Mouse (Mus musculus) testis, adult 2 months (tissue): ENCODE measurements around the gene Erp44. TPM values are rescaled to one million over a fixed set of nuclear protein-coding genes. Genes with fewer than 3 reads are reported as not detected.

Source experiments
- H3K27ac ChIP-seq: fragments of 200-500 bp; 2 replicates; pipeline ENCODE4 v1.5.1; 2012; ENCODE audit warnings: low read depth, low read length; ENCODE audit not compliant: control insufficient read depth, insufficient read depth
- H3K27me3 ChIP-seq: fragments of 200-500 bp; 2 replicates; pipeline ENCODE4 v1.6.1; 2012; ENCODE audit warnings: mild to moderate bottlenecking, low read length, moderate library complexity; ENCODE audit not compliant: control insufficient read depth, insufficient read depth
- H3K36me3 ChIP-seq: fragments of 200-500 bp; 2 replicates; pipeline ENCODE4 v1.6.1; 2012; ENCODE audit warnings: mild to moderate bottlenecking, low read length; ENCODE audit not compliant: control insufficient read depth, insufficient read depth
- H3K4me1 ChIP-seq: fragments of 200-500 bp; 2 replicates; pipeline ENCODE4 v1.6.1; 2012; ENCODE audit warnings: low read length; ENCODE audit not compliant: control insufficient read depth, insufficient read depth
- H3K4me3 ChIP-seq: fragments of 200-500 bp; 2 replicates; pipeline ENCODE4 v1.5.1; 2012; ENCODE audit warnings: low read depth, mild to moderate bottlenecking, low read length, moderate library complexity, mixed read lengths; ENCODE audit not compliant: control insufficient read depth
- CTCF ChIP-seq: fragments of 200-500 bp; IDR thresholded peaks from 2 replicates; pipeline ENCODE4 v1.5.1; 2012; ENCODE audit warnings: low read depth, mild to moderate bottlenecking, inconsistent platforms, low read length, moderate library complexity; ENCODE audit not compliant: control insufficient read depth, insufficient read depth, insufficient replicate concordance
- POLR2A ChIP-seq: fragments of 200-500 bp; IDR thresholded peaks from 2 replicates; pipeline ENCODE4 v1.6.1; 2012; ENCODE audit warnings: low read depth, mild to moderate bottlenecking, inconsistent platforms, low read length, moderate library complexity; ENCODE audit not compliant: control insufficient read depth
- polyA plus RNA-seq: library from polyadenylated mRNA; depleted of rRNA; stranded (reverse); fragments of >200 nt; gene quantifications from 2 replicates; pipeline ENCODE4 v1.2.3, GENCODE M21; 2012

Erp44 gene
- polyA plus RNA-seq, 1 experiment = 14.8 TPM

GRCm38 (mm10) chr4:48270532-48270931, 8.8 kb downstream of the Erp44 start:
- H3K4me1 ChIP-seq = no peaks in the 10 kb centered on the region
- TF ChIP-seq CTCF = no peak
- no peak for TF ChIP-seq POLR2A
- H3K4me3 ChIP-seq = no peak overlapping the region
- no peak overlapping the region for H3K27ac ChIP-seq
- H3K36me3 ChIP-seq = no peaks in the 10 kb centered on the region
- no peaks in the 10 kb centered on the region for H3K27me3 ChIP-seq

GRCm38 (mm10) chr4:48268127-48268526, 11.2 kb downstream of the Erp44 start:
- H3K27ac ChIP-seq = no peak overlapping the region
- TF ChIP-seq CTCF (no peak), POLR2A (no peak)
- no peaks in the 10 kb centered on the region for H3K36me3 ChIP-seq
- H3K4me1 ChIP-seq = no peaks in the 10 kb centered on the region
- no peak overlapping the region for H3K4me3 ChIP-seq
- no peaks in the 10 kb centered on the region for H3K27me3 ChIP-seq

GRCm38 (mm10) chr4:48267683-48268082, 11.7 kb downstream of the Erp44 start:
- H3K4me1 ChIP-seq = no peaks in the 10 kb centered on the region
- no peak overlapping the region for H3K27ac ChIP-seq
- no peaks in the 10 kb centered on the region for H3K27me3 ChIP-seq
- no peaks in the 10 kb centered on the region for H3K36me3 ChIP-seq
- no peak overlapping the region for H3K4me3 ChIP-seq
- TF ChIP-seq POLR2A = no peak
- TF ChIP-seq CTCF = no peak

- TF ChIP-seq POLR2A (no peak), CTCF (no peak)
- Histone ChIP-seq H3K27me3 (no peaks in the 10 kb centered on the region), H3K4me1 (no peaks in the 10 kb centered on the region), H3K4me3 (no peak overlapping the region), H3K36me3 (no peaks in the 10 kb centered on the region), H3K27ac (no peak overlapping the region)
These were observed 21.3 kb downstream of the Erp44 start for GRCm38 (mm10) chr4:48258045-48258444.

- TF ChIP-seq CTCF (no peak), POLR2A (no peak)
- Histone ChIP-seq H3K27me3 (no peaks in the 10 kb centered on the region), H3K36me3 (no peaks in the 10 kb centered on the region), H3K27ac (no peak overlapping the region), H3K4me1 (no peaks in the 10 kb centered on the region), H3K4me3 (no peak overlapping the region)
These were observed 26.1 kb downstream of the Erp44 start for GRCm38 (mm10) chr4:48253266-48253665.

- H3K36me3 ChIP-seq = no peaks in the 10 kb centered on the region
- H3K4me3 ChIP-seq = no peak overlapping the region
- no peaks in the 10 kb centered on the region for H3K4me1 ChIP-seq
- TF ChIP-seq CTCF = no peak
- no peak for TF ChIP-seq POLR2A
- H3K27me3 ChIP-seq = no peaks in the 10 kb centered on the region
- H3K27ac ChIP-seq = no peak overlapping the region
These were observed 35.1 kb downstream of the Erp44 start for GRCm38 (mm10) chr4:48244280-48244679.

GRCm38 (mm10) chr4:48243737-48244136, 35.6 kb downstream of the Erp44 start:
- Histone ChIP-seq H3K4me3 (no peak overlapping the region), H3K4me1 (no peaks in the 10 kb centered on the region), H3K27me3 (no peaks in the 10 kb centered on the region), H3K36me3 (no peaks in the 10 kb centered on the region), H3K27ac (no peak overlapping the region)
- TF ChIP-seq CTCF = no peak
- TF ChIP-seq POLR2A = no peak

GRCm38 (mm10) chr4:48242482-48242881, 36.9 kb downstream of the Erp44 start:
- Histone ChIP-seq H3K4me1 (no peaks in the 10 kb centered on the region), H3K27ac (no peak overlapping the region), H3K36me3 (no peaks in the 10 kb centered on the region), H3K27me3 (no peaks in the 10 kb centered on the region), H3K4me3 (no peak overlapping the region)
- TF ChIP-seq CTCF = no peak
- TF ChIP-seq POLR2A = no peak
